Mouse (Mus musculus) myocyte (in vitro differentiated cells): ENCODE measurements at regions not wholly inside any gene's neighbourhood (a gene's known extent, or its start where the extent isn't known, plus 50 kb on each side); places are given as distances from the start of the nearest gene placed in this dataset.

ENCODE experiments used
- POLR2A ChIP-seq: IDR thresholded peaks from one replicate; pipeline ENCODE4 v1.6.1; 2011; ENCODE audit warnings: low read depth, mild to moderate bottlenecking, control low read depth, moderate library complexity; ENCODE audit not compliant: insufficient read length
- TCF12 ChIP-seq: IDR thresholded peaks from one replicate; pipeline ENCODE4 v1.6.1; 2011; ENCODE audit warnings: mild to moderate bottlenecking, control low read depth; ENCODE audit not compliant: poor library complexity, insufficient read depth, severe bottlenecking
- USF1 ChIP-seq: IDR thresholded peaks from one replicate; pipeline ENCODE4 v1.6.1; 2011; ENCODE audit warnings: low read depth, mild to moderate bottlenecking, control low read depth, moderate library complexity

DNA sequence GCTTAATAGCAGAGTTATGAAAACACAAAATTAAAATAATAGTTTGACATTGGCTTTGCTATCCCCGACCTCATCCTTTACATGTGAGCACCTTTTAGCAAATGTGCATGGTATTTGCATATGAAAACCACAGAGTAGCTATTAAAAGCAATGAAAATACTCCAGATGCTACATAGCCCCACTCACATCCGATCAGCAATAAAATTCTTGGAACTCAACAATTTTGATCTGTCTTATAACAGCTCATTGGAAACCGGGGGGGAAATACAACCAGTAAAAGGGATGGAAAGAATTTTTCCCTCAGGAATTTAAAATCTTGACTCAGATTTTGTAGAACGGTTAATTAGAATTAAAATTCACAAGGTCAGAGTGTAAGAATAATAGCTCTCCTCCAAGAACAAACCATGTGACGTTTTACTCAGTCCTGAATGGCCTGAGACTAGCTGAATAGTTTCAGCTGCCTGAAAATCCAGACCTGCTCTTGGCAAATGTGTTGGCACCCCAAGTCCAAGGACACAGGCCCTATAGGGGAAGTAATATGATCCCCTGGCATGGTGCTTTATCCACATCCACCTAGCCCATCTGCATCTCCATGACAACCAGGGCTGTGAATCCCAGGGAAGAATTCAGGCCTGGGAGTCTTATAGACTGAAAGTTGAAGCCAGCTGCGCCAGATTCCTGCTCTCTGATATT, 370.9 kb downstream of the Tns3 start:
- TF ChIP-seq TCF12 (no peak), POLR2A (no peak), USF1 (no peak)
